Mouse (Mus musculus) neural tube, embryonic 10.5 days (tissue): Measurements from ENCODE around the gene Hist1h2bj.

Experiments used
- DNase-seq: peaks from one replicate; pipeline ENCODE4 v3.0.0-alpha.2; 2017; ENCODE audit warnings: low spot score; ENCODE audit errors: extremely low spot score

Hist1h2bj gene

GRCm38 (mm10) chr13:22042568-22043502 is at the start of gene Hist1h2bj, which contains the start of gene Hist1h2ag:
Gene Hist1h2bj (plus strand): TSS chr13:22043214.
Gene Hist1h2ag (minus strand): TSS chr13:22042944.
- peak; percentile 87 for DNase-seq

DNA sequence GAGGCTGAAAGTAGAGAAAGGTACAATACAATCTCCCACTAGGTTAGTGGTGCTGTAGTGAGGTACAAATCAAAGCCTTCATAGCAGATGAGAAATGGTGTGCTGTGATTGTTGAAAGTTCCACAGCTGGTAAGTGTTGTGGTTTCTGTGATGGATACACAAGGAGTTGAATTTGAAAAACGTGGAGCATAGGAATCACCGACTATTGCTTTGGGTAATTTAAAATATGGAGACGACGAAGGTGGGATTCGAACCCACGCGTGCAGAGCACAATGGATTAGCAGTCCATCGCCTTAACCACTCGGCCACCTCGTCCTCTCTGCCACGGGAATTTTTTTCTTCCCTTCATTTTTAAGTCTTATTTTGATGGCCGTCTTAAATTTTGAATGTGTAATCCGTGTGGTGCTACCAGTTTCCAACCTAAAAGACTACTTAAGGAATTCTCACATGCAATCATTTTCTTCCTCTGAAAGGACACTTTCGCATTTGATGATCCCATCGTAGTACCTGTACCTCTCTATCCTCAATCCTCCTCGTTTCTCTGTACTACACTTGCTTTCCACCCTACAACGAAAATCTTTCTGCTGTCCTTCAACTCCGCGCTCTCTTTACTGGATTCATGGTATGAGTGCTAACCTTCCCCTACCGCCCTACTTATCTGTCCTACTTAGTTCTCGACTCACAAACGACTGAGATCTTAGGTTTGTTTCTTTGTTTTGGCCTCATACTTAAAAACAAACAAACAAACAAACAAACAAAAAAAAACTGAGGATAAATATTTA is 48.9 kb upstream of the Hist1h2bj start:
- peak; percentile 73 for DNase-seq

GRCm38 (mm10) chr13:21994896-21995295 is 48.1 kb upstream of the Hist1h2bj start:
- no peak for DNase-seq

- DNase-seq: peak; percentile 63
Observed at GRCm38 (mm10) chr13:21995331-21995914, 47.6 kb upstream of the Hist1h2bj start.

DNA sequence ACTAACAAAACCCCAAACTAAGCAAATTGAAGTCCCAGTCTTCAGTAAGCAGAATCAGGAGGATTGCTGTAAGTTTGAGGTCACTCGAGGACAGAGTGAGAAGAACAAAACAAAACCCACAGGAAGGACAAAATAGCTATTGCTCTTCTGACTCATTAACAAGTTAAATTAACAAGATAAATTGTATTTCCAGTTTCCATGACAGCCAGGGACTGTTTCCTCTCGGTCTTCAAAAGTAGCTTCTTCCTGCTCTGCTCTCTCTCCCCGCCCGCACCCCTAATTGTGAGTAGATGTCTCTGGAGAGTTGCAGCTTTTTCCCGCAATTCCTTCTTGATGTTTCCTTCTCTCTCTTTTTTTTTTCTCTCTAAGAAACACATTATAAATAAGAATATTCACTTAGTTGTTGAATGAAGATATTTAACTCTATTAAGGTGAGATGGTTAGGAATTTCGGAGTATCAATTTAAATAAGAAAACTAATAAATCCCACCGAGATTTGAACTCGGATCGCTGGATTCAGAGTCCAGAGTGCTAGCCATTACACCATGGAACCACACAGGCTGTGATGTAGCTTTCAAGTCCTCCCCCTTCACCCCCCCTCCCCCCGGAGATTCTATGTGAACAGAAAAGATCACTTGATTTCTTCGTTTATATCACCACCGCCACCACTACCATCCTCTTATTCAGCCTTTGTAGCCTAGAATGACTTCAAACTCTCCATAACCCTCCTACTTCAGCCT is 46.7 kb upstream of the Hist1h2bj start:
- DNase-seq: peak; percentile 82

- DNase-seq: no peak
Observed at GRCm38 (mm10) chr13:21996840-21997185, 46.2 kb upstream of the Hist1h2bj start.

GRCm38 (mm10) chr13:21997201-21997820 is 45.7 kb upstream of the Hist1h2bj start:
- no peak for DNase-seq

- no peak for DNase-seq
Observed at GRCm38 (mm10) chr13:21997821-21998220, 45.2 kb upstream of the Hist1h2bj start.

DNA sequence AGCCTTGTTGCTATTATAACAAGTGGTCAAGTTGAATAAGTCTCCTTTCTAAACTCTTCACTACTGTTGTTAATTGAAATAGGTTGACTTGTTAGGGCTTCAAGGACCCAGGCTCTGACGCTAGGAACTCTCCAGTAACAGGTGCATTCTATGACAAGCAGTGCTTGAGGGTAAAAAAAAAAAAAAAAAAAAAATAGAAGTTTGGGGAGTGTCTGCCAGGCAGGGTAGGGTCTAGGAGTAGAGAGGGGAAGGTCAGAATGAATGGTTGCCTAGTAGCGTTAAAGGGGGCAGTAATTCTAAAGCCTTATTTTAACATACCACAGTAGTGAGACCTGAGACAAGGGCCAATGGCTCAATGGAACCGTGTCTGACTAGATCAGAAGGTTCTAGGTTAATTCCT is 44.6 kb upstream of the Hist1h2bj start:
- no peak for DNase-seq

- DNase-seq: no peak
Observed at GRCm38 (mm10) chr13:21999147-21999546, 43.9 kb upstream of the Hist1h2bj start.

- no peak for DNase-seq
Observed at GRCm38 (mm10) chr13:22001346-22001745, 41.7 kb upstream of the Hist1h2bj start.

DNA sequence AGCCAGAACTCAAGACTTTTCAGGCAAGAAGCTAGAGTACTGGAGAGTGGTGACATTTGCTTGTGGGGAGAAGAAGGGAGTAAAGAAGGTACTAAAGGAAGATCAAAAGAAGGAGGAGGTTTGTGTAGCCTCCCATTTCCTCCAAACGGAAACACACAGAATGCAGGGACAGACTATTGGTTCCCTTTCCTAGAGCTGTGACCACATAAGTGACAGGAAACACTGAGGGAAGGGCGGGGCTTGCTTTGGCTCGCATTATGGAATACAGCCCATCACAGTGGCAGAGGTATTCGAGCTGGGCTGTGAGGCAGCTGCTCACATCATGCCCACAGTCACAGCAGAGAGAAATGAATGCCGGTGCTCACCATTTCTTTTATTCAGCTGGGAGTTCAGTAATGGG is 41.2 kb upstream of the Hist1h2bj start:
- no peak for DNase-seq

GRCm38 (mm10) chr13:22005605-22006333 is 37.2 kb upstream of the Hist1h2bj start:
- DNase-seq: peak; percentile 65

- peak; percentile 70 for DNase-seq
Observed at GRCm38 (mm10) chr13:22006334-22007120, 36.5 kb upstream of the Hist1h2bj start.

- DNase-seq: peak; percentile 47
Observed at GRCm38 (mm10) chr13:22007121-22007510, 35.9 kb upstream of the Hist1h2bj start.

DNA sequence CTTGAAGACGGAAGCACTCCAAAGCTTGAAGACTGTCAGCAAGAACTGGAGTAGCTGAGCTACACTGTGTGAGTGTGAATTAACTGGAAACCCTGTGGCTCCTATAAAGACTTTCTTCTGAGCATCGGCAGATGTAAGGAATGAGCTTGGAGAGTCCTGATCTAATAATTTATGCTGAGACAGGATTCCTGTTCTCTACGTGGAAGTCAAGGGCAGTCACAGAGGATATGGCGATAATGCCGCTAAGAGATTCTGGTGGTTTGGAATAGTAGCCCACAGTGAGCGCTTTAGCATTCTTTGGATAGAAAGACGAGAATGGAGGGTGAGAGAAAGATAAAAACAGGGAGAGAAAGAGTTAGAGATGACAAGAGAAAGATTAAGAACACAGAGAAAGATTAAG is 35.1 kb upstream of the Hist1h2bj start:
- DNase-seq: no peak

DNA sequence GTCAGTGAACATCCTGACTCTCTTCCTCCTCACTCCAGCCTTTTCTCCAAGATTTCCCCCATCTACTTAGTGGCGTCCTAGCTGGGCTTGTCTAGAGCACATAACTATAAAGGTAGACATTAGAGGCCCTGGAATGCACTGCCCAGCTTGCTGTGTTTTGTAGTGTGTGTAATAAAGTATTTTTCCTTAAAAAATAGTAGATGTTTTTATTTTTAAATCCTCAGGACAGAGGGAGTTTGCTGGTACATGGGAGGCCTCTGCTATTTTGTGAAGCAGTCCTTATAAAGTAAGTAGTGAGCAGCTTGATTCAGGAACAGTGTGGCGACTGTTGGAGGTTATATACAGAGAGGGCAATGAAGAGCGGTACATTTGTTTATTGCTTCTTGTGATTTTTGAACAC is 34.3 kb upstream of the Hist1h2bj start:
- DNase-seq: no peak

DNA sequence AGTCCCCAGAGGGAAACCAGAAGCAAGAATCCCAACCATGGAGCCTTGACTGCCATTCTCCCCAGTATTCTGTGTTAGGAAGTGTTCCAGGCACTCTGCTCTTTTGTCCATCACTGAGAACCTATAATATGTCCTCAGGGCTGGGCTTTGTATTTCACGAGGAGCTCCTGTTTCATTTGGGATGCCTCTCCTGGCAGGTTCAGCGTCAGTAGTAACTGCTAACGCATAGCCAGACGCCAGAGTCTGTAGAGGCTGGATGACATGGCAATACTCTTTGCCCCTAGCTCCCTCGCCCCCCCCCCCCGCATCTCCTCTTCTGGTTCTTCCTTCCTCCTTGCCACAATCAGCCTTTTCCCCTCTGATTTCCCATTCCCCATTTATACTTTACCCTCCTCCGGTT is 33.4 kb upstream of the Hist1h2bj start, which contains the start of gene Prss16:
Prss16 (minus strand) TSS at position 101 of the 400 bp plus-strand sequence.
- DNase-seq: no peak

- peak; percentile 53 for DNase-seq
Observed at GRCm38 (mm10) chr13:22013716-22014115, 29.3 kb upstream of the Hist1h2bj start.
